Mouse (Mus musculus) MEL (cell line): Measurements from ENCODE around the gene Efhd2.

Experiments
- CTCF ChIP-seq, 3 experiments: IDR thresholded peaks in 2 of 3; conservative IDR thresholded peaks in 1 of 3; 2 replicates each; pipeline ENCODE4 v1.5.1; 2011 to 2012; ENCODE audit warnings: low read length in 3 of 3, low read depth in 2 of 3, mild to moderate bottlenecking in 2 of 3, improper control_type of control experiment in 1 of 3, inconsistent platforms in 1 of 3, mixed read lengths in 1 of 3, moderate library complexity in 1 of 3; ENCODE audit not compliant: control insufficient read depth in 1 of 3, insufficient read depth in 1 of 3, poor library complexity in 1 of 3, severe bottlenecking in 1 of 3
- E2F4 ChIP-seq: IDR thresholded peaks from 2 replicates; pipeline ENCODE4 v1.6.1; 2011; ENCODE audit warnings: low read depth, low read length, improper control_type of control experiment, borderline replicate concordance
- EP300 ChIP-seq, 2 experiments: IDR thresholded peaks; 2 replicates each; pipeline ENCODE4 v1.6.1; 2011; ENCODE audit warnings: improper control_type of control experiment in 2 of 2, low read length in 2 of 2, low read depth in 1 of 2, mild to moderate bottlenecking in 1 of 2
- JUND ChIP-seq: IDR thresholded peaks from 2 replicates; pipeline ENCODE4 v1.6.1; 2011; ENCODE audit warnings: low read depth, mild to moderate bottlenecking, improper control_type of control experiment, low read length
- MAX ChIP-seq: IDR thresholded peaks from 2 replicates; pipeline ENCODE4 v1.6.1; 2011; ENCODE audit warnings: low read length, improper control_type of control experiment
- MEF2A ChIP-seq: IDR thresholded peaks from 2 replicates; pipeline ENCODE4 v1.6.1; 2014; ENCODE audit warnings: low read depth, mild to moderate bottlenecking, inconsistent platforms, low read length, improper control_type of control experiment; ENCODE audit not compliant: poor library complexity, insufficient replicate concordance, severe bottlenecking; ENCODE audit errors: extremely low read depth
- SMC3 ChIP-seq: IDR thresholded peaks from 2 replicates; pipeline ENCODE4 v1.6.1; 2011; ENCODE audit warnings: low read depth, low read length, improper control_type of control experiment
- TAL1 ChIP-seq: IDR thresholded peaks from 2 replicates; pipeline ENCODE4 v1.6.1; 2012; ENCODE audit warnings: mild to moderate bottlenecking, inconsistent platforms, low read length, moderate library complexity, mixed read lengths
- TBP ChIP-seq: IDR thresholded peaks from 2 replicates; pipeline ENCODE4 v1.8.0; 2011; ENCODE audit warnings: low read depth, low read length, improper control_type of control experiment
- TCF12 ChIP-seq: IDR thresholded peaks from 2 replicates; pipeline ENCODE4 v1.6.1; 2014; ENCODE audit warnings: low read depth, mild to moderate bottlenecking, inconsistent platforms, low read length, improper control_type of control experiment, moderate library complexity
- USF1 ChIP-seq: IDR thresholded peaks from 2 replicates; pipeline ENCODE4 v1.6.1; 2014; ENCODE audit warnings: low read depth, mild to moderate bottlenecking, inconsistent platforms, low read length, improper control_type of control experiment, moderate library complexity
- USF2 ChIP-seq, 2 experiments: IDR thresholded peaks; 2 replicates each; pipeline ENCODE4 v1.6.1; 2011 to 2012; ENCODE audit warnings: improper control_type of control experiment in 2 of 2, low read length in 2 of 2, borderline replicate concordance in 1 of 2, inconsistent platforms in 1 of 2, low read depth in 1 of 2, mild to moderate bottlenecking in 1 of 2; ENCODE audit not compliant: insufficient read depth in 1 of 2

GRCm38 (mm10) chr4:141864506-141864905 lies 10.2 kb downstream of the Efhd2 start:
- TF ChIP-seq USF2 (IDR thresholded peaks at IDR 0.05; ENCODE audit: borderline replicate concordance in 1 of 2, insufficient read depth in 1 of 2, low read depth in 1 of 2, low read length in 2 of 2): no peak
- no peak for TF ChIP-seq CTCF (IDR thresholded peaks at IDR 0.05 in 2 of 3, conservative IDR thresholded peaks at IDR 0.05 in 1 of 3; ENCODE audit: control insufficient read depth in 1 of 3, insufficient read depth in 1 of 3, low read depth in 2 of 3, low read length in 3 of 3, poor library complexity in 1 of 3, severe bottlenecking in 1 of 3)
- no peak for TF ChIP-seq TBP
- TF ChIP-seq MEF2A: no peak
- no peak for TF ChIP-seq TCF12
- TF ChIP-seq MAX: no peak
- no peak for TF ChIP-seq USF1
- no peak for TF ChIP-seq TAL1
- no peak for TF ChIP-seq EP300 (IDR thresholded peaks at IDR 0.05; ENCODE audit: low read depth in 1 of 2, low read length in 2 of 2)
- no peak for TF ChIP-seq SMC3
- TF ChIP-seq E2F4: no peak
- TF ChIP-seq JUND: no peak
